Mouse (Mus musculus) midbrain, embryonic 10.5 days (tissue): ENCODE data around the gene Arhgap25. TPM values are rescaled to one million over a fixed set of nuclear protein-coding genes. Genes with fewer than 3 reads are reported as not detected.
"Not testable (repeated sequence)": the region's sequence is repeated elsewhere in the genome, so short reads cannot be mapped to it uniquely, and the experiment has no call there.

ENCODE experiments used
- DNase-seq: peaks from one replicate; pipeline ENCODE4 v3.0.0-alpha.2; 2017; ENCODE audit warnings: low spot score
- H3K27ac ChIP-seq: fragments of 300-500 bp; sonication (generic); replicated peaks from 2 replicates; pipeline ENCODE4 v1.5.1; 2016; ENCODE audit warnings: mild to moderate bottlenecking
- H3K27me3 ChIP-seq: fragments of 300-500 bp; sonication (generic); 2 replicates; pipeline ENCODE4 v1.6.1; 2016; ENCODE audit warnings: low read depth, mild to moderate bottlenecking; ENCODE audit not compliant: poor library complexity, severe bottlenecking
- H3K36me3 ChIP-seq: fragments of 300-500 bp; sonication (generic); 2 replicates; pipeline ENCODE4 v1.6.1; 2016; ENCODE audit warnings: mild to moderate bottlenecking, moderate library complexity
- H3K4me1 ChIP-seq: fragments of 300-500 bp; sonication (generic); 2 replicates; pipeline ENCODE4 v1.6.1; 2016
- H3K4me3 ChIP-seq: fragments of 300-500 bp; sonication (generic); 2 replicates; pipeline ENCODE4 v1.5.1; 2016; ENCODE audit warnings: mild to moderate bottlenecking, moderate library complexity
- H3K9me3 ChIP-seq: fragments of 300-500 bp; sonication (generic); replicated peaks from 2 replicates; pipeline ENCODE4 v1.6.1; 2016; ENCODE audit warnings: mild to moderate bottlenecking
- WGBS: fragments of 180-500 bp; shearing (Covaris S2); methylation state at CpG from one replicate; pipeline ENCODE4 v1.1.7; 2016; 5-methylcytosine and 5-hydroxymethylcytosine counted together
- polyA plus RNA-seq: library from polyadenylated mRNA; unstranded; fragments of >200 nt; fragmentation: Nextera tagmentation; extraction: Ambion mirVana; gene quantifications from 2 replicates; pipeline ENCODE4 v1.2.1, GENCODE M21; 2016

The Arhgap25 gene
- polyA plus RNA-seq, 1 experiment from 2014 or later, result 2.2 TPM

GRCm38 (mm10) chr6:87494339-87494738, 38.7 kb downstream of the Arhgap25 start:
- H3K27ac ChIP-seq, result no peak overlapping the region
- 86% methylated on average over 9 of the region's 9 CpGs for WGBS
- no peak for DNase-seq
- no peaks in the 10 kb centered on the region for H3K27me3 ChIP-seq
- H3K4me1 ChIP-seq, result peaks cover 5% of the 10 kb centered on the region; the same call in 1 of the 2 replicates
- H3K36me3 ChIP-seq, result no peaks in the 10 kb centered on the region
- H3K4me3 ChIP-seq, result no peak overlapping the region
- no peaks in the 10 kb centered on the region for H3K9me3 ChIP-seq

- DNase-seq, result no peak
- H3K4me1 ChIP-seq, result peaks cover 3% of the 10 kb centered on the region; the same call in 1 of the 2 replicates
- 65% methylated on average over 6 of the region's 6 CpGs for WGBS
- no peak overlapping the region for H3K4me3 ChIP-seq
- H3K27me3 ChIP-seq, result no peaks in the 10 kb centered on the region
- H3K27ac ChIP-seq, result no peak overlapping the region
- H3K36me3 ChIP-seq, result no peaks in the 10 kb centered on the region
- no peaks in the 10 kb centered on the region for H3K9me3 ChIP-seq
Observed at GRCm38 (mm10) chr6:87487657-87488426, 45.2 kb downstream of the Arhgap25 start.

GRCm38 (mm10) chr6:87484806-87485205, 48.3 kb downstream of the Arhgap25 start:
- Histone ChIP-seq H3K36me3 (no peaks in the 10 kb centered on the region), H3K4me3 (no peak overlapping the region), H3K27ac (no peak overlapping the region), H3K4me1 (peaks cover 5% of the 10 kb centered on the region; the same call in 1 of the 2 replicates), H3K27me3 (no peaks in the 10 kb centered on the region), H3K9me3 (no peaks in the 10 kb centered on the region)
- no peak for DNase-seq
- WGBS, result 77% methylated on average over 5 of the region's 5 CpGs

- DNase-seq, result no peak
- no peak overlapping the region for H3K4me3 ChIP-seq
- no peaks in the 10 kb centered on the region for H3K9me3 ChIP-seq
- WGBS, result 81% methylated on average over 3 of the region's 3 CpGs
- H3K27me3 ChIP-seq, result no peaks in the 10 kb centered on the region
- H3K4me1 ChIP-seq, result peaks cover 8% of the 10 kb centered on the region; the same call in 1 of the 2 replicates
- H3K27ac ChIP-seq, result 0 out of 2 replicates have a peak overlapping the region, but pooled peaks have one; percentile 23
- no peaks in the 10 kb centered on the region for H3K36me3 ChIP-seq
Observed at GRCm38 (mm10) chr6:87483900-87484289, 49.2 kb downstream of the Arhgap25 start.

- no peak for DNase-seq
- no peak overlapping the region for H3K4me3 ChIP-seq
- peaks cover 8% of the 10 kb centered on the region; the same call in 1 of the 2 replicates for H3K4me1 ChIP-seq
- H3K27ac ChIP-seq, result 0 out of 2 replicates have a peak overlapping the region, but pooled peaks have one; percentile 23
- H3K27me3 ChIP-seq, result no peaks in the 10 kb centered on the region
- 76% methylated on average over 12 of the region's 12 CpGs for WGBS
- no peaks in the 10 kb centered on the region for H3K9me3 ChIP-seq
- H3K36me3 ChIP-seq, result no peaks in the 10 kb centered on the region
Observed at GRCm38 (mm10) chr6:87483224-87483899, 49.7 kb downstream of the Arhgap25 start.

- WGBS, result 68% methylated on average over 5 of the region's 5 CpGs
- Histone ChIP-seq H3K4me1 (peaks cover 5% of the 10 kb centered on the region; the same call in 1 of the 2 replicates), H3K27me3 (no peaks in the 10 kb centered on the region), H3K36me3 (no peaks in the 10 kb centered on the region), H3K27ac (no peak overlapping the region), H3K9me3 (no peaks in the 10 kb centered on the region), H3K4me3 (no peak overlapping the region)
- DNase-seq, result no peak
Observed at GRCm38 (mm10) chr6:87479291-87479999, 53.6 kb downstream of the Arhgap25 start.

GRCm38 (mm10) chr6:87478847-87479246, 54.2 kb downstream of the Arhgap25 start:
- Histone ChIP-seq H3K27me3 (no peaks in the 10 kb centered on the region), H3K4me1 (peaks cover 5% of the 10 kb centered on the region; the same call in 1 of the 2 replicates), H3K27ac (no peak overlapping the region), H3K4me3 (no peak overlapping the region), H3K36me3 (no peaks in the 10 kb centered on the region), H3K9me3 (no peaks in the 10 kb centered on the region)
- no peak for DNase-seq
- WGBS, result 72% methylated on average over 4 of the region's 4 CpGs

GRCm38 (mm10) chr6:87475223-87475622, 57.8 kb downstream of the Arhgap25 start:
- Histone ChIP-seq H3K27ac (no peak overlapping the region), H3K4me3 (no peak overlapping the region), H3K4me1 (peaks cover 5% of the 10 kb centered on the region; the same call in 1 of the 2 replicates), H3K27me3 (no peaks in the 10 kb centered on the region), H3K9me3 (no peaks in the 10 kb centered on the region), H3K36me3 (no peaks in the 10 kb centered on the region)
- DNase-seq, result no peak
- WGBS, result 86% methylated on average over 5 of the region's 5 CpGs

- H3K4me1 ChIP-seq, H3K27me3 ChIP-seq, DNase-seq, H3K27ac ChIP-seq, H3K9me3 ChIP-seq, H3K36me3 ChIP-seq, H3K4me3 ChIP-seq: not testable (repeated sequence)
- 95% methylated on average over 12 of the region's 12 CpGs for WGBS
Observed at GRCm38 (mm10) chr6:87470098-87470497, 63.0 kb downstream of the Arhgap25 start.

- Histone ChIP-seq H3K4me3 (no peak overlapping the region), H3K27ac (no peak overlapping the region), H3K4me1 (peaks cover 5% of the 10 kb centered on the region), H3K9me3 (no peaks in the 10 kb centered on the region), H3K27me3 (no peaks in the 10 kb centered on the region), H3K36me3 (no peaks in the 10 kb centered on the region)
- DNase-seq, result no peak
- WGBS, result 91% methylated on average over 10 of the region's 10 CpGs
Observed at GRCm38 (mm10) chr6:87468372-87468771, 64.7 kb downstream of the Arhgap25 start.

- no peak overlapping the region for H3K27ac ChIP-seq
- H3K4me3 ChIP-seq, result no peak overlapping the region
- peaks cover 5% of the 10 kb centered on the region for H3K4me1 ChIP-seq
- 95% methylated on average over 1 of the region's 1 CpGs for WGBS
- H3K36me3 ChIP-seq, result no peaks in the 10 kb centered on the region
- DNase-seq, result no peak
- H3K9me3 ChIP-seq, result no peaks in the 10 kb centered on the region
- no peaks in the 10 kb centered on the region for H3K27me3 ChIP-seq
Observed at GRCm38 (mm10) chr6:87467373-87467772, 65.7 kb downstream of the Arhgap25 start.

- Histone ChIP-seq H3K4me3 (peak overlapping the region; percentile 24), H3K27ac (peak overlapping the region; percentile 59)
- DNase-seq, result peak; percentile 81
Observed at GRCm38 (mm10) chr6:87466221-87466620, 66.8 kb downstream of the Arhgap25 start.

More at GRCm38 (mm10) chr6:87466221-87466620, 66.8 kb downstream of the Arhgap25 start:
- no peaks in the 10 kb centered on the region for H3K36me3 ChIP-seq
- WGBS, result 11% methylated on average over 12 of the region's 12 CpGs
- no peaks in the 10 kb centered on the region for H3K9me3 ChIP-seq
- H3K27me3 ChIP-seq, result no peaks in the 10 kb centered on the region
- peaks cover 5% of the 10 kb centered on the region for H3K4me1 ChIP-seq
